Mouse (Mus musculus) lung, postnatal 14 days (tissue): ENCODE results near the gene Olfr2.
"Not testable (repeated sequence)": the region's sequence is repeated elsewhere in the genome, so short reads cannot be mapped to it uniquely, and the experiment has no call there.

Experiments used
- DNase-seq: peaks from one replicate; pipeline ENCODE4 v3.0.0; 2021

The Olfr2 gene

DNA sequence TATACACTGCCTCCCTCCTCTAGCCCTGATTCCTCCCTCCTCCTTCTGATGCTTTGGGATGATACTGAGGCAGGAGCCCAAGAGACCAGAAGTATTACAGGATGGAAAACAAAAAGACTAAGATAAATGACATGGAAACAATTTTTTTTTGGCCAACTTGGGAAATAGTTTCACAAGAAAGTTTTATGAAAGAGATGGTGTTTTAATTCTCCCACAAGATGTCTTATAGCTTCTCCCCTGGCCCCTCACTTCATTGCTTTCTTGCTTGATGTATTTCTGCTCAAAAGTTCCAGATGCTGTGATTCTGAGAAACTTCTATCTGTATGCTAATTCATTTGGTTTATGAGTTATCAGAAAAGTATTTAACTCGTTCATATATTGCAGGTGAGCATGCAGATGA is at the start of gene Olfr2:
TSS of gene Olfr2 (minus strand) at position 101 of the 400 bp plus-strand sequence.
- no peak for DNase-seq

DNA sequence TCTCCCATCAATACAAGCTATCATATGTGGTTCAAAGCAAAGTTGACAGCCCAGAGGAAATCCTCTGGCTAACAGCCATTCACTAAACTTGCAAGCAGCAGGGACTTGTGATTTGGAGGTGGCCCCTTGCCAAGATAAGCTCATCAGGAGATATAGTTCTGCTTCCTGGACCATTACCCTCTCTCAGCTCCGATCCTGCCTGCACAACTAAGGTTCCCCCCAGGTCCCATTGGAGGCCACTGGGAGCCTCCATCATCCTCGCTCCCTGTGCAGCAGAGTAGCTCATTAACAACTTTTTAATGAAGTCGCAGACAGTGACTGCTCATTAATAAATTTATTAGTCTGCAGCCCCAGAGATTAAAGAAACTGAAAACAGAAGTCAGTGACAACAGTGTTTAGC is 41.7 kb upstream of the Olfr2 start:
- no peak for DNase-seq

DNA sequence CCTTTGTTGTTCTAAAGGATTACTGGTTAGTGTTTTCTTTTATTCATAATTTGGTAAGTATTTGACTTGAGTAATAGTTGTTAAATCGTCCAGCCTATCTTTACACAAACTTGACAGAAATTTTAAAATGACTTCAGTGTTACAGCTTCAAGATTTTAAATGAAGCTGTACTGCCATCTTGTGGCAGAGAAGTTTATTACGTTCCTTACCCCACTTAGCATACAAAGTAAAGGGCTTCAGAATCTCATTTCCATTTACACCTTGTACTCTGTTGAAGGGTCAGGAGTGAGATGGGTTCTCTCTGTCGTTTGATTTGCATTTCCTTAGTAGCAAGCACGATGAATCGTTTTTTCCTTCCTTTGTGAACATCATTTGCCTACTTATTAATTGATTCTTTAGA is 40.0 kb upstream of the Olfr2 start:
- DNase-seq: peak; percentile 31

DNA sequence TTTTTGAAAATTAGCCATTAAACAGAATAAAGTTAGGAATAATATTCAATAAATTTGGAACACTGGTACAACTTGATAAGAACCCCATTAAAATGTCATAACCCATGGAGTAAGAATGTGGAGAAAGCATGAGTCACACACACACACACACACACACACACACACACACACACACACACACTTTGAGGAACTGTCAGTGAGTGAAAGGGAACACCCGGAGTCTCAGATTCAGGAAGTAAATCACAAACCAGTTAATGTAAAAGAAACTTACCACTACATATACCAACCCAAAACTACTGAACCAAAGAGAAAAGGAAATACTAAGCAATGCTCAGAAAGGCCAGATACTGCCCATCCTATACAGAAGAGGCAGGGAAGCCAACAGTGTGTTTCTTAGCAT is 38.5 kb upstream of the Olfr2 start:
- DNase-seq: no peak

DNA sequence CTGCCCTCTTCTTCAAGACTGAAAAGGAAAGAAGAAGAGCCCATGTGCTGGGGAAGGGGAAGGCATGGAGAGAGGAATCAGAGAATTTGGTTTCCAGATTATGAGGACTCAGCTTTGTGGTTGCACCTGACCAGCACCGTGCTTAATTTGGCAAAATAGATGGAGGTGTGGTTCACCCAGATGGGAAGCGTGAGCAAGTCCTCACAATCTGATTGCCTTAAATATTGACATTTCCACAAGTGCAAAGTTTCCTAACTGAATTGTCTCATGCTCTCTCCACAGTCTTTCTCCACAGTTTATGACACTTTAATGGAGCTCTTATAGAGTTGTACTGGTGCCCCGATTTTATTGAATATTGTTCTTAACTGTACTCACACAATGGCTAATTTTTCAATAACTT is 37.3 kb upstream of the Olfr2 start:
- no peak for DNase-seq

DNA sequence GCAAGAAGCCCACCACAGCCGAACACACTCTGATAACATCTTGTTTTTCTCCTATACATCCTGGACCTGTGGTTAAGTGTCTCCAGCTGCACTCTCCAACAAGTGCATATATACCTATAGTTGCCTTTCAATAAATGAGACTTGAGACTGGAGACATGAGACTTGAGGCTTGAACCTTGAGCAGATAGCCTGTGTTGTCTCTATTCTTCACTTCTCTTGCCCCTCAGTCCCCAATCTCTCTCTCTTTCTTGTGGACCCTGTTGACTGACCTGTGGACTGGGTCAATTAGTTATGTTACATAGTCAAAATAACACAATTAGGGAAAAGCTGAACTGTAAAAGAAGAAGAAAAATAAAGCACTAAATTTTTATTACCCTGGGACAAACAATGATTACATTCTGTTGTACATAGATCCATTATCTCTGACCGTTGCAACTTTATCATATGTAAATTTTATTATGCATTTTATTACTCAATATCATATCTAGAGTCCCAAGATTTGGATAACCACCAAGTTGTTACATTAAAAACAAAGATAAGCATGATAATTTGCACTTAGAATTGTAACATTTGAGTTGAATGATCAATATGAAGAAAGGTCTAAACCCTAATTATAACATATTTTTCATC is 34.2 kb upstream of the Olfr2 start:
- no peak for DNase-seq

DNA sequence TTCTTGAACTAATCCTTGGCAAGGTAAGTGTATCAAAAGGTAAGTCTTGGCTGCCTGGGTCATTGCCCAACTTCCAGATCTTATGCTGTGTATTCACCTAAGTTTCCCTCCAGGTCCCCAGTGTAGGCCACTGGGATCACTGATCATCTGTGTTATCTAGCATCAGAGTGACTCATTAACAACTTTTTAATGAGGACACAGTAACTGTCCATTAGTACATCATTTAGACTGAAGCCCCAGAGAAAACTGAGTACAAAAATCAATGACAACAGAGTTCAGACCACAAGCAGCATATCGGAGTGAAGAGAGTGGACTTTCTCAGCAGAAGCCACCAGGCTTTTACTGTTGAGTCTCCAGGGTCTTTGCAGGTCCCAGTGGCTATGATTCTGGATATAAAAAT is 25.0 kb upstream of the Olfr2 start, which contains the start of gene Olfr713:
TSS of gene Olfr713 (plus strand) at position 301 of the 400 bp plus-strand sequence.
- DNase-seq: no peak

DNA sequence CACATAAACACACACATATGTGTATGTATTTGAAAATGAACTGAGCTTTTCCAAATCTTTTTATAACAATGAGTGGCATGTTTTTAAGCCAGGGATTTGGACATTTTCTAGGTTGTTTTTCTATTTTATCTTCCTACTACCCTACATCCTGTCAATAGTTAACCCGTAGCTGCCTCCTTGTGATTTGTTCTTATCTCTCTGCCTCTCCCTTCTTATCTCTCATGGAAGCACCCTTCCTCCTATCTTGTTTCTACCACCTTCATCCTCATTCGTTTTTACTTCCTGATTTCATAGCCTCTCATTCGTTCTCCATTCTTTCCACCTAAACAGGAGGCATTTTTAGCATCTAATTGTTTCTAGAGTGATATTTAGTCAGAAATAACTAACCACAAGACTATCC is 1.7 kb downstream of the Olfr2 start:
- no peak for DNase-seq

DNA sequence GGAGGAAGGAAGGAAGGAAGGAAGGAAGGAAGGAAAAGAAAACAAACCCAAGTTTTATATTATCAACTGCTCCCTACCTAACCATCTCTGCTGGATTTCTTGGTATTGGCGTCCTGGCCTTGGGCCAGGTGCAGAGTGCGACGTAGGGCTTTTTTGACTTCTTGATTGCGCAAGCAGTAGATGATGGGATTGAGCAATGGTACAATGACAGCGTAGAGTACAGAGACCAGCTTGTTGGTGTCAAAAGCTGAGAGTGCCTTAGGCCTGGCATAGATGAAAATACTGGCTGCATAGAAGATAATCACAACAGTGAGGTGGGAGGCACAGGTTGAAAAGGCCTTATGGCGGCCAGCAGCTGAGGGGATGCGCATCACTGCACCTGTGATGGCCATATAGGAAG is 5.1 kb downstream of the Olfr2 start:
- peak; percentile 2 for DNase-seq

DNA sequence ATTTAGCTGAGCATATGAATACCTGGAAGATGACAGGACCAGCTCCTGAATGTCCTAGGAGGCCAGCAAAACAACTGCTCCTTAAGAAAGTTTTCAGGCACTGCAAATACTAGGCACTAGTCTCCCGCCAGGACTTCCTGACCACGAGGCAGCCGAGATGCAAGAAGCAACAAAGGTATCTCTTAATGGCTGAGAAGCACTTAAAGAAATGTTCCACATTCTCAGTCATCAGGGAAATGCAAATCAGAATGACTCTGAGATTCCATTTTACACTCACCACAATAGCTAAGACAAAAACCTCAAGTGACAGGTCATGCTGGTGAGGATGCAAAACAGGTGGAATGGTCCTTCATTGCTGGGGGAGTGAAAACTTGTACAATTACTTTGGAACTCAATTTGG is 20.6 kb downstream of the Olfr2 start:
- no peak for DNase-seq

DNA sequence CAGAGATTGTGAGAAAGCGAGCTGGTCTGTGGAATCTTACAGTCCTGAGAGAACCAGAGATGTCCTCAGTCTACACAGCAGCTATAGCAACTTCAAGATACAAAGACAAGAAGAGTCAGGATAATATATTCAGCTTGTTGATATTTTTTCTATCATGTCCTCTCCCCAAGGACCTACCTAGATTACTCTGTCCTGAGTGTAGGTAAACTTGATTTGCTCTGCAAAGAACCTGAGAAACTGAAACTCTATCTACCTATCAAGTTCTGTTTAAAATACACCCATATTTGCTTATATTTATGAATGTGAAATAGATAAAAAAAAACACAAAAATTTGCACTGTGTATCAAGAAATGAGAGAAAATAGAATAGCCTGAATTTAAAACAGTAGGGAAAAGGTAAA is 30.5 kb downstream of the Olfr2 start, which contains the start of gene Olfr711:
TSS of gene Olfr711 (minus strand) at position 101 of the 400 bp plus-strand sequence.
- DNase-seq: no peak

DNA sequence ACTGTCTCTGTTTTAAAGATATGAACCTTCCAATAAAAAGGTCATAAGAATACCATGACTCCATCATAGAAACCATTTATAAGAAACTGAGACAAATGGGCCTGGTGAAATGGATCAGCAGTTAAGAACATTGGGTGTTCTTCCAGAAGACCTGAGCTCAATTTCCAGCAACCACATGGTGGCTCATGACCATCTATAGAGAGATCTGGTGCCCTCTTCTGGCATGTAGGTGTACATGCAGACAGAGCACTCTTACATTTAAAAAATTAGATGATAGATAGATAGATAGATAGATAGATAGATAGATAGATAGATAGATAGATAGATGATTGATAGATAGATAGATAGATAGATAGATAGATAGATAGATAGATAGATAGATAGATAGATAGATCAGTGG is 38.4 kb downstream of the Olfr2 start:
- not testable (repeated sequence) for DNase-seq

DNA sequence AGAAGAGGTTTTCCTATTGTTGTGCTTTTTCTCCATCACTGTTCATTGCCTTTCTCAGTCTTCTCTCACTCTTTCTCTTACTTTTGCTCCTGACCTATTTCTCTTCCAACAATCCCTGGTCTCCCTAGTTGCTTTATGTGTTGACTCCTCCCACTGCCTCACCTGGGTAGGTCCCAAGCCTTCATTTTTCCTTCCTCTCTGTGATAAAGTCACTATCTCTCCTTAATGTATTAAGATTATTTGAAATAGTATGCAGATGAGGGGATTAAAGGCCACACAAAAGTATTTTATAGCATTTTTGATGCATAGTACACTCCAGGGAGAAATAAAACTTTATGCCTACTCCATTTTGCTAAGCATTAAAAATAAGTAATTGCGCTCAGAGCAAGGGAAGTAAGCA is 42.0 kb downstream of the Olfr2 start, which contains the start of gene Olfr6:
TSS of gene Olfr6 (minus strand) at position 101 of the 400 bp plus-strand sequence.
- no peak for DNase-seq

DNA sequence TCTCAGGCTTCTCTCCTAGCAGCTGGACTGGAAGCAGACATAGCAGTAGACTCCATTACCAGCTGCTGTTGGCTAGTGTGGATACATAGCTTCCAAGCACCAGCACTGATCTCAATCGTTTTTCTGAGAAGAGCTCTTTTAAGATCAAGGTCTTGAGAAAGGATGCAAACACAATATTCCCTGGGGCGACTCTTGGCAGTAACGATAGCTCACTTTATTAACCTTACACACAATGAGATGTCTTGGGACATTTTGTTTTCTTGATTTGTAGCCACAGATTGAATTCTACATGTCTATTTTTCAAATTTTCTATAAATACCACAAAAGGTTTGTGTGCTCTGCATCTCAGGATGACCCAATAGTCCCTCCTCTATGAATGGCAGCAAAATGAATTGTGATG is 57.7 kb downstream of the Olfr2 start, which contains the start of gene Olfr710:
TSS of gene Olfr710 (minus strand) at position 101 of the 400 bp plus-strand sequence.
- no peak for DNase-seq
